Mouse (Mus musculus): ENCODE measurements around the gene Slc25a13.

DNA sequence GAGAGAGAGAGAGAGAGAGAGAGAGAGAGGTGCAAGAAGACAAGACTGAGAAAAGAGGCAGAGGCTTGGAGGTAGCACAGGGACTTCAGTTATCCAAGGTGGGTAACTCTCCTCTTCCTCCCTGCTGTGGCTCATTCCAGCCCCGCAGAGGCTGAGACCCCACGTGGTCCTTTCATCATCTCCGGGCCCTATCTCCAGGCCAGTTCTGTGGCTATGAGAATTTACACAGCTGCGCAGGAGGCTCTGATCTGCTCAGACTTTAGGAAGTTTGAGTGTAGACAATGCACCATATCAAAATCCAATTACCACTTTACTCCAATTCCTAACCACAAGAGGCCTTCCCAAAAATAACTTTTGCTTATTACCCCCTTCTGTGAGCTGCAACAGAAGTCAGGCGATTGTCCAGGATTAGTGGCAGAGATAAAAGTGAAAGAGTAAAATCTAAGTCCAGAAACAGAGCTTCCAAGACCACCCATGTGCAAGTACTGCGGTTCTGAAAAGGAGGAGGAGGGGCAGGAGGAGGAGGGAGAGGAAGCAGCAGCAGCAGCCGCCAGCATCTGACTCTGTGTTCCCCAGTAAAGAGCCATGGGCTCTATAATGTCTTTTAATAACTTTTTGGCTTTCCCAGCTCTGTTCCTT is 57.6 kb downstream of the Slc25a13 start:
- TF ChIP-seq CTCF (IDR thresholded peaks at IDR 0.05; ENCODE audit: extremely low read depth, insufficient read length, insufficient replicate concordance, low read depth, low read length) (no peak), POLR2A (IDR thresholded peaks at IDR 0.05; ENCODE audit: low read depth, low read length) (no peak)

Measured in small intestine, adult 2 months (tissue).